Mouse (Mus musculus): ENCODE measurements at regions not wholly inside any gene's neighbourhood (a gene's known extent, or its start where the extent isn't known, plus 50 kb on each side); places are given as distances from the start of the nearest gene placed in this dataset.

GRCm38 (mm10) chr10:125801450-125801849 lies 164.5 kb upstream of the Lrig3 start:
- Histone ChIP-seq H3K27me3 (no peaks in the 10 kb centered on the region), H3K4me2 (no peak overlapping the region), H3K4me1 (replicated peaks) (peaks cover 19% of the 10 kb centered on the region), H3K36me3 (no peaks in the 10 kb centered on the region), H3K27ac (replicated peaks) (no peak overlapping the region), H3K9ac (no peak overlapping the region), H3K4me3 (no peak overlapping the region), H3K9me3 (no peaks in the 10 kb centered on the region)
- WGBS = 7% methylated on average over 4 of the region's 4 CpGs
- ATAC-seq (ENCODE audit: low read depth) = no peak

GRCm38 (mm10) chr10:125802923-125803583 lies 162.9 kb upstream of the Lrig3 start:
- WGBS = 91% methylated on average over 7 of the region's 7 CpGs
- no peak for ATAC-seq (ENCODE audit: low read depth)
- H3K27ac ChIP-seq (replicated peaks) = no peak overlapping the region
- peaks cover 19% of the 10 kb centered on the region for H3K4me1 ChIP-seq (replicated peaks)
- no peaks in the 10 kb centered on the region for H3K9me3 ChIP-seq
- no peak overlapping the region for H3K4me2 ChIP-seq
- no peaks in the 10 kb centered on the region for H3K27me3 ChIP-seq
- H3K36me3 ChIP-seq = no peaks in the 10 kb centered on the region
- no peak overlapping the region for H3K4me3 ChIP-seq
- no peak overlapping the region for H3K9ac ChIP-seq

- no peaks in the 10 kb centered on the region for H3K9me3 ChIP-seq
- no peaks in the 10 kb centered on the region for H3K36me3 ChIP-seq
- H3K27me3 ChIP-seq = no peaks in the 10 kb centered on the region
- no peak overlapping the region for H3K4me3 ChIP-seq
- peaks cover 21% of the 10 kb centered on the region for H3K4me1 ChIP-seq (replicated peaks)
- H3K27ac ChIP-seq (replicated peaks) = 0 out of 2 replicates have a peak overlapping the region, but pooled peaks have one; percentile 13
- peak; percentile 63 for ATAC-seq (ENCODE audit: low read depth)
- no peak overlapping the region for H3K4me2 ChIP-seq
- WGBS = 56% methylated on average over 8 of the region's 8 CpGs
- no peak overlapping the region for H3K9ac ChIP-seq
Observed at GRCm38 (mm10) chr10:125809763-125810361, 156.1 kb upstream of the Lrig3 start.

- Histone ChIP-seq H3K4me1 (replicated peaks) (peaks cover 21% of the 10 kb centered on the region), H3K36me3 (no peaks in the 10 kb centered on the region), H3K9me3 (no peaks in the 10 kb centered on the region), H3K27ac (replicated peaks) (no peak overlapping the region), H3K4me3 (no peak overlapping the region), H3K9ac (no peak overlapping the region), H3K4me2 (no peak overlapping the region), H3K27me3 (no peaks in the 10 kb centered on the region)
- no peak for ATAC-seq (ENCODE audit: low read depth)
- WGBS = 33% methylated on average over 3 of the region's 3 CpGs
Observed at GRCm38 (mm10) chr10:125810590-125810989, 155.4 kb upstream of the Lrig3 start.

GRCm38 (mm10) chr10:125814191-125814887 lies 151.6 kb upstream of the Lrig3 start:
- Histone ChIP-seq H3K27ac (replicated peaks) (no peak overlapping the region), H3K4me3 (no peak overlapping the region), H3K9me3 (no peaks in the 10 kb centered on the region), H3K4me1 (replicated peaks) (peaks cover 18% of the 10 kb centered on the region), H3K27me3 (no peaks in the 10 kb centered on the region), H3K36me3 (no peaks in the 10 kb centered on the region), H3K4me2 (no peak overlapping the region), H3K9ac (no peak overlapping the region)
- ATAC-seq (ENCODE audit: low read depth) = no peak
- whole genome bisulfite sequencing = 78% methylated on average over 7 of the region's 7 CpGs

- Histone ChIP-seq H3K4me3 (no peak overlapping the region), H3K36me3 (no peaks in the 10 kb centered on the region), H3K9me3 (no peaks in the 10 kb centered on the region), H3K27ac (replicated peaks) (no peak overlapping the region), H3K4me2 (no peak overlapping the region), H3K9ac (no peak overlapping the region), H3K27me3 (no peaks in the 10 kb centered on the region), H3K4me1 (replicated peaks) (no peaks in the 10 kb centered on the region)
- ATAC-seq (ENCODE audit: low read depth) = no peak
- WGBS = 52% methylated on average over 5 of the region's 5 CpGs
Observed at GRCm38 (mm10) chr10:125832134-125832533, 133.8 kb upstream of the Lrig3 start.

- no peak for ATAC-seq (ENCODE audit: low read depth)
- WGBS = 71% methylated on average over 7 of the region's 7 CpGs
- H3K27ac ChIP-seq (replicated peaks) = no peak overlapping the region
- H3K4me1 ChIP-seq (replicated peaks) = no peaks in the 10 kb centered on the region
- no peaks in the 10 kb centered on the region for H3K36me3 ChIP-seq
- no peaks in the 10 kb centered on the region for H3K27me3 ChIP-seq
- H3K9ac ChIP-seq = no peak overlapping the region
- no peaks in the 10 kb centered on the region for H3K9me3 ChIP-seq
- H3K4me2 ChIP-seq = no peak overlapping the region
- no peak overlapping the region for H3K4me3 ChIP-seq
Observed at GRCm38 (mm10) chr10:125832764-125833163, 133.2 kb upstream of the Lrig3 start.

- no peak overlapping the region for H3K9ac ChIP-seq
- H3K4me3 ChIP-seq = no peak overlapping the region
- H3K36me3 ChIP-seq = no peaks in the 10 kb centered on the region
- no peak overlapping the region for H3K27ac ChIP-seq (replicated peaks)
- peaks cover 1% of the 10 kb centered on the region for H3K4me1 ChIP-seq (replicated peaks)
- 87% methylated on average over 4 of the region's 4 CpGs for WGBS
- no peak overlapping the region for H3K4me2 ChIP-seq
- no peaks in the 10 kb centered on the region for H3K27me3 ChIP-seq
- ATAC-seq (ENCODE audit: low read depth) = no peak
- H3K9me3 ChIP-seq = no peaks in the 10 kb centered on the region
Observed at GRCm38 (mm10) chr10:125833989-125834388, 132.0 kb upstream of the Lrig3 start.

- H3K27me3 ChIP-seq = no peaks in the 10 kb centered on the region
- H3K36me3 ChIP-seq = no peaks in the 10 kb centered on the region
- no peak overlapping the region for H3K9ac ChIP-seq
- H3K4me2 ChIP-seq = no peak overlapping the region
- peaks cover 15% of the 10 kb centered on the region for H3K4me1 ChIP-seq (replicated peaks)
- H3K9me3 ChIP-seq = no peaks in the 10 kb centered on the region
- H3K27ac ChIP-seq (replicated peaks) = no peak overlapping the region
- no peak overlapping the region for H3K4me3 ChIP-seq
- 76% methylated on average over 11 of the region's 11 CpGs for WGBS
- ATAC-seq (ENCODE audit: low read depth) = no peak
Observed at GRCm38 (mm10) chr10:125838982-125839381, 127.0 kb upstream of the Lrig3 start.

GRCm38 (mm10) chr10:125839621-125840141 lies 126.3 kb upstream of the Lrig3 start:
- H3K36me3 ChIP-seq = no peaks in the 10 kb centered on the region
- 0 out of 2 replicates have a peak overlapping the region, but pooled peaks have one; percentile 31 for H3K9ac ChIP-seq
- ATAC-seq (ENCODE audit: low read depth) = peak; percentile 63
- no peaks in the 10 kb centered on the region for H3K9me3 ChIP-seq
- peak overlapping the region; percentile 37 for H3K4me2 ChIP-seq
- no peaks in the 10 kb centered on the region for H3K27me3 ChIP-seq
- H3K4me3 ChIP-seq = no peak overlapping the region
- peaks cover 15% of the 10 kb centered on the region for H3K4me1 ChIP-seq (replicated peaks)
- WGBS = 3% methylated on average over 5 of the region's 5 CpGs
- no peak overlapping the region; the same call in 1 of the 2 replicates for H3K27ac ChIP-seq (replicated peaks)

GRCm38 (mm10) chr10:125840388-125840787 lies 125.6 kb upstream of the Lrig3 start:
- Histone ChIP-seq H3K4me1 (replicated peaks) (peaks cover 22% of the 10 kb centered on the region), H3K4me3 (no peak overlapping the region), H3K9ac (no peak overlapping the region), H3K4me2 (no peak overlapping the region), H3K9me3 (no peaks in the 10 kb centered on the region), H3K27me3 (no peaks in the 10 kb centered on the region), H3K36me3 (no peaks in the 10 kb centered on the region), H3K27ac (replicated peaks) (no peak overlapping the region)
- 81% methylated on average over 1 of the region's 1 CpGs for WGBS
- ATAC-seq (ENCODE audit: low read depth) = no peak

GRCm38 (mm10) chr10:125844336-125844865 lies 121.6 kb upstream of the Lrig3 start:
- no peak for ATAC-seq (ENCODE audit: low read depth)
- H3K4me2 ChIP-seq = no peak overlapping the region
- H3K9ac ChIP-seq = no peak overlapping the region
- H3K36me3 ChIP-seq = no peaks in the 10 kb centered on the region
- peaks cover 19% of the 10 kb centered on the region for H3K4me1 ChIP-seq (replicated peaks)
- H3K4me3 ChIP-seq = no peak overlapping the region
- no peak overlapping the region for H3K27ac ChIP-seq (replicated peaks)
- H3K9me3 ChIP-seq = no peaks in the 10 kb centered on the region
- WGBS = 64% methylated on average over 9 of the region's 9 CpGs
- H3K27me3 ChIP-seq = no peaks in the 10 kb centered on the region

All from neural tube, embryonic 13.5 days (tissue).